Mouse (Mus musculus) heart, adult 2 months (tissue): ENCODE results near the gene Mecom.

Source experiments
- CTCF ChIP-seq: fragments of 200-600 bp; IDR thresholded peaks from 2 replicates; pipeline ENCODE4 v1.8.1; 2022; ENCODE audit warnings: antibody characterized with exemption, mild to moderate bottlenecking, moderate library complexity
- EP300 ChIP-seq: fragments of 200-500 bp; IDR thresholded peaks from 2 replicates; pipeline ENCODE4 v1.6.1; 2011; ENCODE audit warnings: low read depth, low read length, control low read depth; ENCODE audit not compliant: insufficient read depth
- POLR2A ChIP-seq: fragments of 200-500 bp; IDR thresholded peaks from 2 replicates; pipeline ENCODE4 v1.6.1; 2011; ENCODE audit warnings: mild to moderate bottlenecking, low read depth, low read length, control low read depth; ENCODE audit not compliant: insufficient read depth

DNA sequence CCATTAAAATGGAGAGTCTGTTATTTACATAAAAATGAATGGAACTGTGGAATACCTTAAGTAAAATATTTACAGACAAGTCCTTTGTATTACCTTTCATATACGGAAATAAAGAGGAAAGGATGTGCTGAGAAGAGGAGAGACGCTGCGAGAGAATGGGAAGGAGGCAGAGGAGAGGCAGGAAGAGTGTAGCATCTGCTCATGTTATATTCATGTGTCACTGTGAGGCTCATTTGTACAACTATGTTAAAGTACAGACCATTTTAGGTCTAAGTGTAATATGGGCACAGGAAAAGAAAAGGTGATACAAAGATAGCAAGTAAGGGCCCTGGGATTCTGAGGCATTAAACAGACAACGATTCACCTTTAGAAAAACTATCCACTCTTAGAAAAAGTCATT lies 143.0 kb downstream of the Mecom start:
- TF ChIP-seq CTCF (no peak), POLR2A (no peak), EP300 (no peak)
